Mouse (Mus musculus) ES-E14 (cell line): Measurements from ENCODE around the gene Catsper4. TPM values are rescaled to one million over a fixed set of nuclear protein-coding genes. Genes with fewer than 3 reads are reported as not detected.

Experiments
- DNase-seq: peaks from one replicate; pipeline ENCODE4 v3.0.0-alpha.2; 2013; ENCODE audit warnings: low read depth, low spot score
- H3K27ac ChIP-seq: 2 replicates; pipeline ENCODE4 v1.5.1; 2012; ENCODE audit warnings: low read depth, mild to moderate bottlenecking, low read length, moderate library complexity, mixed read lengths; ENCODE audit not compliant: poor library complexity, insufficient read depth, severe bottlenecking
- H3K36me3 ChIP-seq: 2 replicates; pipeline ENCODE4 v1.6.1; 2012; ENCODE audit warnings: mild to moderate bottlenecking, low read length, moderate library complexity, mixed read lengths; ENCODE audit not compliant: control insufficient read depth, poor library complexity, insufficient read depth, severe bottlenecking
- H3K4me1 ChIP-seq, 2 experiments: fragments of 150-350 bp in 1 of 2; sonication (generic) in 1 of 2; 2 replicates each; pipeline ENCODE4 v1.6.1; 2012; ENCODE audit warnings: low read length in 2 of 2, mild to moderate bottlenecking in 1 of 2, mixed read lengths in 1 of 2; ENCODE audit not compliant: control insufficient read depth in 2 of 2, insufficient read depth in 2 of 2, poor library complexity in 1 of 2
- H3K4me3 ChIP-seq, 2 experiments: fragments of 150-350 bp in 1 of 2; sonication (generic) in 1 of 2; 2 replicates each; pipeline ENCODE4 v1.5.1; 2012; ENCODE audit warnings: low read length in 2 of 2, low read depth in 1 of 2, mild to moderate bottlenecking in 1 of 2, mixed read lengths in 1 of 2; ENCODE audit not compliant: insufficient read depth in 1 of 2, poor library complexity in 1 of 2, severe bottlenecking in 1 of 2
- H3K9ac ChIP-seq: 2 replicates; pipeline ENCODE4 v1.6.1; 2012; ENCODE audit warnings: low read depth, mild to moderate bottlenecking, low read length, mixed read lengths; ENCODE audit not compliant: poor library complexity, insufficient read depth, severe bottlenecking
- H3K9me3 ChIP-seq: fragments of 150-350 bp; sonication (generic); 2 replicates; pipeline ENCODE4 v1.6.1; 2012; ENCODE audit warnings: low read depth, mild to moderate bottlenecking, low read length; ENCODE audit not compliant: control insufficient read depth, insufficient read depth
- CHD2 ChIP-seq: IDR thresholded peaks from 2 replicates; pipeline ENCODE4 v1.6.1; 2014; ENCODE audit warnings: mild to moderate bottlenecking, low read depth, low read length, inconsistent platforms
- HCFC1 ChIP-seq: IDR thresholded peaks from 2 replicates; pipeline ENCODE4 v1.6.1; 2012; ENCODE audit warnings: low read length, inconsistent platforms, borderline replicate concordance; ENCODE audit not compliant: insufficient read depth
- MAFK ChIP-seq: IDR thresholded peaks from 2 replicates; pipeline ENCODE4 v1.6.1; 2014; ENCODE audit warnings: mild to moderate bottlenecking, low read depth, low read length, inconsistent platforms; ENCODE audit not compliant: insufficient read depth
- ZC3H11A ChIP-seq: IDR thresholded peaks from 2 replicates; pipeline ENCODE4 v1.6.1; 2012; ENCODE audit warnings: low read depth, mild to moderate bottlenecking, inconsistent platforms, low read length, borderline replicate concordance
- ZNF384 ChIP-seq: IDR thresholded peaks from 2 replicates; pipeline ENCODE4 v1.6.1; 2012; ENCODE audit warnings: low read depth, low read length, inconsistent platforms
- in situ Hi-C, 2 experiments: fragments of 600-800 bp; cut with MboI; formaldehyde crosslinking; loops; one replicate each; pipeline ENCODE4 v1.15.1; 2025; ENCODE audit warnings: low sequenced_read_pairs in 2 of 2, inconsistent platforms in 1 of 2; ENCODE audit not compliant: unreplicated experiment in 2 of 2
- total RNA-seq: library from RNA; depleted of rRNA; stranded (reverse); fragments of 300-350 nt; gene quantifications from 2 replicates; pipeline ENCODE4 v1.2.3, GENCODE M21; 2012

The Catsper4 gene
- total RNA-seq, 1 experiment: not detected

DNA sequence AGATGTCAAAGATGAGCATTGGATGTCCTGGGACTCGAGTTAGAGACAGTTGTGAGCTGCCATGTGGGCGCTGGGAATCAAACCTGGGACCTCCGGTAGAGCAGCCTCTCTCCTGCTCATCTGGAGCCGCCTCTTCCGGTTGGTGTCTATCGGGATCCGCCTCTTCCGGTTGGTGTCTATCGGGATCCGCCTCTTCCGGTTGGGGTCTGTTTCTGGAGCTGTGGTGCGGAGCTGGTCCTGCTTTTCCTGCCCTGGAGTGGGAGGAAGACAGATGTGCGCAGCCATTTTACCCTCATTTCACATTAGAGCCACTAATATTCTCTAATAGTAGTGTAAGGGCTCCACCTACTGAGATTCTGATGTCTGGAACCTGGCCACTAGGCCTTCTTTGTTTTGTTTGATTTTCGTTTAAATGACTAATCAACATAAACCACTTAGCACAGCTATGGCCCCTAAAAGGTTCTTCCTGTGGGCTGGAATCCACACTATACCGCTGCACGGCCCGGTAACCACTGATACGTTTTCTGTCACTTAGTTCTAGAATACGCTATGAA, 41.0 kb upstream of the Catsper4 start:
- Histone ChIP-seq H3K27ac (no peak overlapping the region; the same call in 1 of the 2 replicates), H3K4me1 (peaks cover 2 to 7% of the 10 kb centered on the region in 2 experiments; a peak in 1 of 4 replicates), H3K9me3 (no peaks in the 10 kb centered on the region), H3K4me3 (peak overlapping the region; percentile 35 to 53), H3K9ac (peak overlapping the region; percentile 55; the same call in 1 of the 2 replicates), H3K36me3 (no peaks in the 10 kb centered on the region)
- no peak for DNase-seq
- TF ChIP-seq CHD2 (no peak), HCFC1 (no peak; the same call in 1 of the 2 replicates), MAFK (no peak), ZNF384 (no peak), ZC3H11A (no peak)
- in situ Hi-C loops: no loop called here

DNA sequence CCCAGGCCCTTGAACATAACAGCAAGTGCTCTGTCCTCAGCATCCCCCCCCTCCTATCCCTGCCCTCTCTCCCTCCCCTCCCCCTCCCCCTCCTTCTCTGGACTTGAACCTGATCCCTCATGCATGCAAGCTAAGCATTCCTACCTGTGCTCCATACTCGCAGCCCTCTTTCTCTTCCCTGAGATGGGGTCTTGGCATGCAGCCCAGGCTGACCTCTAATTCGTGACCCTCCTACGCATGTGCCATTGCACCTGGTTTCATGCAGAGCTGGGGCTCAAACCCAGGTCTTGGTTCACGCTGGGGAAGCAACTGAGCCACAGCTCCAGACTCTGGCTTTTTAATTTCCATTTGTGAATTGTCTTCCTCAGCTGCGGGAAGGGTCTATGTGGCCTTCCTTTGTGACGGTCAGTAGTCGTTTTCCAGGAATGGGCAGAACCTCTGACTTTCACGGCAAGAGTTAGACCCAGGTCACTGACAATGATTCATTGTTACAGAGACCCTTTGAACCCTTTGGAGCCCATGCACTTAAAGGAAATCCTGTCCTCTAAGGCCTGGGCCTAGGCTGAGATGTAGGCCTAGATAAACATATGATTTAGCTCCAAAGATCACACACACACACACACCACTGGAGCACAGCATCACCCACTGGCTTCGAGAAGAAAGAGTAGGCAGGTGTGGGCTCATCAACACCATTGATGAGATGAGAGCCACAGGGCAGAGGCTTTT, 38.8 kb upstream of the Catsper4 start:
- H3K27ac ChIP-seq: no peak overlapping the region
- in situ Hi-C loops: no loop called here
- H3K9me3 ChIP-seq: no peaks in the 10 kb centered on the region
- TF ChIP-seq HCFC1 (no peak), MAFK (no peak), CHD2 (no peak), ZNF384 (no peak), ZC3H11A (no peak)
- H3K4me1 ChIP-seq: peaks cover 2 to 7% of the 10 kb centered on the region in 2 experiments; a peak in 1 of 4 replicates
- no peak for DNase-seq
- H3K4me3 ChIP-seq: no peak overlapping the region
- no peak overlapping the region for H3K9ac ChIP-seq
- no peaks in the 10 kb centered on the region for H3K36me3 ChIP-seq

DNA sequence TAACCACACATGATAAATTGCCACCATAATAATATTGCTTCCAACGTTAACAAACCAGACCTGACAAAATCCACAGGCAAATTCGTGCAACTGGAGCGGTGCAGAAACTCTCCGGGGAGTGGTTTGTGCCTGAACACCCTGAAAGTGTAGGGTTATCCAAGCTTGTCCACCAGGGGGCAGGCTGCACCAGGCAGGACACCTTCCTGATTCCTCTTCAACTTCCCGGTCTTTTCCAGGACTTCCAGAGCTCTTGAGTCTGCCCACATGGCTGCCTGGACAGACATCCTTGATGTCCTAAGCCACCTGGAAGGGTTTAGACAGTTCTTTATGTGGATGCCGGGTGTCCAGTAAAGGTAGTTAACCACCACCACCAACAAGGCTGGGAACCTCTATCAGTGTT, 36.0 kb upstream of the Catsper4 start:
- no peak for TF ChIP-seq MAFK
- TF ChIP-seq ZNF384: no peak
- peak; percentile 50; the same call in 1 of the 2 replicates for TF ChIP-seq ZC3H11A
- no peak for TF ChIP-seq HCFC1
- in situ Hi-C loops: no loop called here
- no peaks in the 10 kb centered on the region for H3K36me3 ChIP-seq
- H3K4me3 ChIP-seq: no peak overlapping the region
- no peak overlapping the region for H3K27ac ChIP-seq
- peaks cover 2 to 7% of the 10 kb centered on the region in 2 experiments; a peak in 1 of 4 replicates for H3K4me1 ChIP-seq
- H3K9me3 ChIP-seq: no peaks in the 10 kb centered on the region
- H3K9ac ChIP-seq: no peak overlapping the region
- peak; percentile 81 for DNase-seq

DNA sequence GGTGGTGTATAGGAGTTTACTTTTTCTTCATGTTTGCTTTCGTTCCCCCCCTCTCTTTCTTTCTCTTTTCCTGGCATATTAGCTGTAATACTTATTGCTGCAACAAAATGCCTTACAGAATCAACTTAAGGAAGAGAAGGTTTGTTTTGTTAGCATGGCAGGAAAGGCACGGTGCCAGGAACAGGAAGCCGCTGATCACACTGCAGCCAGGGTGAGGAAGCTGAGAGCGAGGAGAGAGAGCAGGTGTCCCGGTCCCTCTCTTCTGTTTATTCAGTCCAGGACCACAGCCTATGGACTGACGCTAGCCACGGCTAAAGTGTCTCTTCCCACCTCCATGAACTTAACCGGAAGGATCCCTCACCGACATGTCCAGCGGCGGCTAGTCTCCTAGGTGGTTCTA, 31.2 kb upstream of the Catsper4 start:
- in situ Hi-C loops: no loop called here
- H3K4me3 ChIP-seq: no peak overlapping the region
- H3K27ac ChIP-seq: no peak overlapping the region; the same call in 1 of the 2 replicates
- no peaks in the 10 kb centered on the region for H3K36me3 ChIP-seq
- TF ChIP-seq HCFC1 (no peak), ZC3H11A (no peak), CHD2 (no peak), ZNF384 (no peak), MAFK (no peak)
- DNase-seq: no peak
- no peak overlapping the region for H3K9ac ChIP-seq
- H3K9me3 ChIP-seq: no peaks in the 10 kb centered on the region
- H3K4me1 ChIP-seq: peaks cover 12 to 29% of the 10 kb centered on the region in 2 experiments
